Mouse (Mus musculus) ES-Bruce4 (cell line): ENCODE results near the gene Kalrn. TPM values are rescaled to one million over a fixed set of nuclear protein-coding genes. Genes with fewer than 3 reads are reported as not detected.

Experiments
- H3K27ac ChIP-seq: 2 replicates; pipeline ENCODE4 v1.5.1; 2012; ENCODE audit warnings: low read length, inconsistent platforms; ENCODE audit not compliant: insufficient read depth
- H3K27me3 ChIP-seq: 2 replicates; pipeline ENCODE4 v1.6.1; 2012; ENCODE audit warnings: mild to moderate bottlenecking, low read length, inconsistent platforms; ENCODE audit not compliant: control insufficient read depth, poor library complexity, insufficient read depth, severe bottlenecking
- H3K36me3 ChIP-seq: 2 replicates; pipeline ENCODE4 v1.6.1; 2012; ENCODE audit warnings: inconsistent platforms, mild to moderate bottlenecking, low read length, moderate library complexity; ENCODE audit not compliant: control insufficient read depth, poor library complexity, insufficient read depth, severe bottlenecking
- H3K4me1 ChIP-seq: one replicate; pipeline ENCODE4 v1.8.1; 2011; ENCODE audit warnings: low read length; ENCODE audit not compliant: control insufficient read depth, insufficient read depth
- H3K4me3 ChIP-seq: 2 replicates; pipeline ENCODE4 v1.5.1; 2011; ENCODE audit warnings: low read depth, mild to moderate bottlenecking, low read length
- H3K9ac ChIP-seq: 2 replicates; pipeline ENCODE4 v1.6.1; 2012; ENCODE audit warnings: low read depth, mild to moderate bottlenecking, inconsistent platforms; ENCODE audit not compliant: poor library complexity, severe bottlenecking
- H3K9me3 ChIP-seq: replicated peaks from 2 replicates; pipeline ENCODE4 v1.6.1; 2012; ENCODE audit warnings: mild to moderate bottlenecking, low read length, inconsistent platforms; ENCODE audit not compliant: control insufficient read depth, poor library complexity, insufficient read depth, severe bottlenecking
- CTCF ChIP-seq: IDR thresholded peaks from one replicate; pipeline ENCODE4 v1.8.1; 2011; ENCODE audit warnings: low read depth, low read length
- EP300 ChIP-seq: IDR thresholded peaks from 2 replicates; pipeline ENCODE4 v1.6.1; 2011; ENCODE audit warnings: low read depth, low read length; ENCODE audit not compliant: insufficient read depth
- POLR2A ChIP-seq: IDR thresholded peaks from one replicate; pipeline ENCODE4 v1.8.1; 2011; ENCODE audit warnings: low read length; ENCODE audit not compliant: insufficient read depth
- polyA plus RNA-seq: library from polyadenylated mRNA; stranded (reverse); fragments of >200 nt; gene quantifications from 2 replicates; pipeline ENCODE4 v1.2.4, GENCODE M21; 2011; ENCODE audit warnings: low read depth; ENCODE audit not compliant: missing spikeins, insufficient read depth, insufficient read length

Gene Kalrn
- polyA plus RNA-seq, 1 experiment: 8.2 TPM

- no peaks in the 10 kb centered on the region for H3K4me1 ChIP-seq
- no peaks in the 10 kb centered on the region for H3K27me3 ChIP-seq
- TF ChIP-seq CTCF: no peak
- no peak for TF ChIP-seq POLR2A
- no peak for TF ChIP-seq EP300
- H3K9me3 ChIP-seq: peaks cover 3% of the 10 kb centered on the region; the same call in 1 of the 2 replicates
- no peak overlapping the region for H3K4me3 ChIP-seq
- H3K27ac ChIP-seq: no peak overlapping the region
- no peaks in the 10 kb centered on the region for H3K36me3 ChIP-seq
- no peak overlapping the region for H3K9ac ChIP-seq
Measured at GRCm38 (mm10) chr16:34005986-34006385, 567.3 kb downstream of the Kalrn start.

DNA sequence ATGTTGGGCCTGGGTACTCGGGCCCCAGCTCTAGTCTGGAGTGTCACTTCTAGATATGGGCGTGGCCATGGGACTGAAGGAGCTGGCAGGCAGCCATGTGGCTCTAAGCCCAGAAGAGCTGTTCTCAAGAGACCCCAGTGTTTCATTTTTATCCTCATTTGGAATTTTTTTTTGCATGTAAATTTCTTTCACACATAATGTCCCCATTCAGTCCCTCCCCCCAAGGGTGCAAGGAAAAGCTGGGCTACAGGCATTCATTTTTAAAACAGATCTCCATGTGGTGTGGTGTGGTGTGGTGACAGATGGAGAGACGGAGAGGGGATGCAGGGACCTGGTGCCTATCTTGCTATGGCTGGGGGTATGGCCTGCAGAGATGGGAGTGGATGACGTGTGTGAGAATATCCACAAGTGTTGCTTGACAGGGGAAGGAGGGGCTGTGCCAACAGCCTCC lies 569.2 kb downstream of the Kalrn start:
- no peak overlapping the region for H3K4me3 ChIP-seq
- H3K27ac ChIP-seq: no peak overlapping the region
- H3K9me3 ChIP-seq: no peaks in the 10 kb centered on the region
- no peak overlapping the region for H3K9ac ChIP-seq
- H3K27me3 ChIP-seq: no peaks in the 10 kb centered on the region
- no peak for TF ChIP-seq POLR2A
- TF ChIP-seq EP300: no peak
- no peak for TF ChIP-seq CTCF
- H3K4me1 ChIP-seq: no peaks in the 10 kb centered on the region
- no peaks in the 10 kb centered on the region for H3K36me3 ChIP-seq

GRCm38 (mm10) chr16:34003566-34004127 lies 569.7 kb downstream of the Kalrn start:
- Histone ChIP-seq H3K27ac (no peak overlapping the region), H3K9ac (no peak overlapping the region), H3K4me1 (no peaks in the 10 kb centered on the region)

GRCm38 (mm10) chr16:34000715-34001114 lies 572.6 kb downstream of the Kalrn start:
- no peaks in the 10 kb centered on the region for H3K9me3 ChIP-seq
- no peak overlapping the region for H3K27ac ChIP-seq
- TF ChIP-seq EP300: no peak
- TF ChIP-seq POLR2A: no peak
- TF ChIP-seq CTCF: no peak
- no peak overlapping the region for H3K9ac ChIP-seq
- no peaks in the 10 kb centered on the region for H3K36me3 ChIP-seq
- no peaks in the 10 kb centered on the region for H3K27me3 ChIP-seq
- H3K4me1 ChIP-seq: no peaks in the 10 kb centered on the region
- H3K4me3 ChIP-seq: no peak overlapping the region

More at GRCm38 (mm10) chr16:34003566-34004127, 569.7 kb downstream of the Kalrn start:
- no peak for TF ChIP-seq POLR2A
- TF ChIP-seq EP300: no peak
- no peak for TF ChIP-seq CTCF
- Histone ChIP-seq H3K4me3 (no peak overlapping the region), H3K9me3 (no peaks in the 10 kb centered on the region), H3K27me3 (no peaks in the 10 kb centered on the region), H3K36me3 (no peaks in the 10 kb centered on the region)

- Histone ChIP-seq H3K4me3 (no peak overlapping the region), H3K36me3 (no peaks in the 10 kb centered on the region), H3K27ac (no peak overlapping the region), H3K9ac (no peak overlapping the region), H3K27me3 (no peaks in the 10 kb centered on the region), H3K4me1 (no peaks in the 10 kb centered on the region), H3K9me3 (no peaks in the 10 kb centered on the region)
- TF ChIP-seq CTCF (peak; percentile 58), POLR2A (no peak)
Measured at GRCm38 (mm10) chr16:33999388-33999787, 573.9 kb downstream of the Kalrn start.

GRCm38 (mm10) chr16:33998011-33998410 lies 575.3 kb downstream of the Kalrn start:
- Histone ChIP-seq H3K4me1 (no peaks in the 10 kb centered on the region), H3K9me3 (no peaks in the 10 kb centered on the region), H3K27ac (no peak overlapping the region), H3K27me3 (no peaks in the 10 kb centered on the region), H3K4me3 (no peak overlapping the region), H3K9ac (no peak overlapping the region), H3K36me3 (no peaks in the 10 kb centered on the region)
- no peak for TF ChIP-seq POLR2A
- TF ChIP-seq CTCF: no peak
- no peak for TF ChIP-seq EP300
